Mouse (Mus musculus) gastrocnemius, postnatal 25 days (tissue): ENCODE data around the gene 4833439L19Rik. TPM values are rescaled to one million over a fixed set of nuclear protein-coding genes. Genes with fewer than 3 reads are reported as not detected.

Source experiments
- DNase-seq: peaks from one replicate; pipeline ENCODE4 v3.0.0; 2022
- microRNA-seq, 2 experiments: library from miRNA; unstranded; fragments of <30 nt; microRNA quantifications; one replicate each; pipeline ENCODE4 v1.2.0; 2021; ENCODE audit warnings: borderline replicate concordance in 2 of 2
- total RNA-seq, 2 experiments: library from RNA; stranded (reverse); gene quantifications; 1 replicate in 1 of 2; 2 replicates in 1 of 2; pipeline ENCODE4 v1.2.3; 2021

4833439L19Rik gene
- total RNA-seq, 2 experiments from 2014 or later: 145 to 160 TPM

DNA sequence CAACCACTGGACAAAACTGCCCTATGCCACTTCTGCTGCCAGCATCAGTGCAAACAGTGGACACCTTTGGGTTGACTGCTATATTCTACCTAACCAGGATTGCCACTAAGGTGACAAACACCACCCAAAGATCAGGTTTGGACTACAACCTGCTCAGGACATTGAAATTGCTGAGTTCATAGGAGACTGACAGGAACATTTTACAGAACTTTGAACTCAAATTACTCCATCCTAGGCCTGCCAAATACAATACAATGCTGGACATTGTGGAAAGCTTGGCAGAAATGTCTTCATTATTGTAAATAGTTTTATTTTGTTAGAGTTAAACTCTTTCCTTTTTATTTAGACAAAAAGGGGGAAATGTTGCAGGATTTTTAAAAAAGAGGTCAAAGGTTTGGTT lies 44.1 kb downstream of the 4833439L19Rik start:
- DNase-seq: no peak

DNA sequence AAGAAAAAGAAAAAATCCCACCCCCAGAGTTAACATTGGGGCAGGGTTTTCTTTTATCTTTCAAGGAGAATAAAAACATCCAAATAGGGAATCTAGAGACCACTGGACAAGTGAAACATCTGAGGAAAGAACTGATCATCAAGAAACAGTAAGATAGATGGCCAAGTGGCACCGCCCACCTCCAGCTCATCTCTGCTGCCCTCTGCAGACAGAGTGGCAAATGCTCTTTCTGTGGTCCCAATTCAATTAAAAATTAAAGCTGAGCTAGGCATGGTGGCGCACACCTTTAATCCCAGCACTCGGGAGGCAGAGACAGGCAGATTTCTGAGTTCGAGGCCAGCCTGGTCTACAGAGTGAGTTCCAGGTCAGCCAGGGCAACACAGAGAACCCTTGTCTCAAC lies 45.0 kb downstream of the 4833439L19Rik start:
- DNase-seq: no peak

DNA sequence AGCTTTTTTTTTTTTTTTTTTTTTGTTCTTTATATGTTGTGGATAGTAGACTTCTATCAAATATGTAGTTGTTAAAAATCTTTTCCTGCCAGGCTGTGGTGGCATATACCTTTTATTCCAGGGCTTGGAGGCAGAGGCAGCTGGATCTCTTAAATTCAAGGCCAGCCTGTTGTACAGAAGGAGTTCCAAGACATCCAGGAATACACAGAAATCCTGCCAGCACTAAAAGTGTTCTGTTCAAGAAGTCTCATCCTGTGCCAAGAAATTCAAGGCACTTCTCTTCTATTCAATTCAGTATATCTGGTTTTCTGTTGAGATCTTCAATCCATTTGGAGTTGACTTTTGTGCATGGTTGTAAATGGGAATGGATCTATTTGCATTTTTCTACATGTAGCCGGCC lies 59.3 kb downstream of the 4833439L19Rik start:
- no peak for DNase-seq

DNA sequence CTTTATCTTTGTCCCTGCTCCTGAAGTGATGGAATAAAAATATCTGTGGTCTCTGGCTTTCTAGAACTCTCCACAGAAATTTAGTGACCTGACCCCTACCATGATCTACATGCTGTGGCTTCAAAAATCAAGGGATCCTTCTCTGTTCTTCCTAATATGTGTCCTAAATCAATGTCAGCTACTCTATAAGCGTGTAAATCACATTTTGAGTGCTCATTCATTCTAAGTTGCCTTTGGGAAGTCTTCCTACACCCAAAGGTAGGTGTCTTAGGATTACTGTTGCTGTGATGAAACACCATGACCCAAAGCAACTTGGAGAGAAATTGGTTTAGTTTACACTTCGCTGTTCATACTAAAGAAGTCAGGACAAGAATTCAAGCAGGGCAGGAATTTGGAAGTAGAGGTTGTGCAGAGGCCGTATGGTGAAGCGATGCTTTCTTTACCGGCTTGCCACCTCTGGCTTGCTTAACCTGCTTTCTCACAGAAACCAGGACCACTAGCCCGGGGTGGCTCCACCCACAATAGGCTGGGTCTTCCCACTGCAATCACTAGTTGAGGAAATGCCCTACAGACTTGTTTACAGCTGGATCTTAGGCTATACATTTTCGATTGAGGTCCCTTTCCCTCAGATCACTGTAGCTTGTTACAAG lies 60.5 kb downstream of the 4833439L19Rik start:
- DNase-seq: no peak

DNA sequence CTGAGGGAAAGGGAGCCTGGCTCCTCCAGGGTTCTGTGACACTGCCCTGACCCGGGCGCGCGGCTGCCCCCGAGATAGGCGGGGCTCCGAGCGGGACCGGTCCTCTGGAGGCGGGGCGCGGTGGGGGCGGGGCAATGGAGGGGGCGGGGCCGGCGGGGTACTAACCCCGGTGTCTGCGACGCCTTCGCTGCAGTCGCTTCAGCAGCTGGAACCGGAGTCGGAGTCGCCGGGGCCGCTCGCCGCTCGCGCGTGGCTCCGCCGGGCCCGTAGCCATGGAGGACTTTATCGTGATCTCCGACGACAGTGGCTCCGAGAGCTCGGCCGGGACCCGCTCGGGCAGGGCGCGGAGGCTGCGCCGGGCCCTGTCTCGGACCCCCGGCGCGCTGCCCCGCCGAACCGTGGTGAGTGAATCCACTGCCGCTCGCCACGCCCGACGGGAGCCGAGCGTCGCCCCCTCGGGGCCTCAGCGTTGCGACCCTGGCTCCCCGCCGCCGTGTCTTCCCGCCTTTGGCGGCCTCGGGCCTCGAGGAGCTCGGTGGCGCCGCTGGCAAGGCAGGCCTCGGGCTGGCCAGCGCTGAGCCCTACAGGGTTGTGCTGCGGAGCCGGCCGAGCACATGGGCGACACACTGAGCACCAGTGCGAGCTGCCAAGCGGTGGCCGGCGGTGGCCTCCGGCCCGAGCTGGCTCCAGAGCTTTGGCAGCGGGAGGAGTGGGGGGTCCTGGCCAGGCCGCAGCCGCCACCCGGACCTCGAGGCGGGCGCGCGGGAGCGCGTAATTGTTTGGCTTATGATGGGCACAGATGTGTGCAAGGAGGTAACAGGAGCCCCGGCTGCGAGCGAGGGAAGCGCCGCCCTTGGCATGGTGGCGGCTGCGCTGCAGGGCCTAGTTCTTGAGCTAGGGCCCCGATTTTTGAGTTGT lies 61.4 kb downstream of the 4833439L19Rik start, which contains the start of gene Simc1:
Gene Simc1, plus strand, starts transcription at position 176 of the 918 bp plus-strand sequence.
- peak; percentile 78 for DNase-seq

DNA sequence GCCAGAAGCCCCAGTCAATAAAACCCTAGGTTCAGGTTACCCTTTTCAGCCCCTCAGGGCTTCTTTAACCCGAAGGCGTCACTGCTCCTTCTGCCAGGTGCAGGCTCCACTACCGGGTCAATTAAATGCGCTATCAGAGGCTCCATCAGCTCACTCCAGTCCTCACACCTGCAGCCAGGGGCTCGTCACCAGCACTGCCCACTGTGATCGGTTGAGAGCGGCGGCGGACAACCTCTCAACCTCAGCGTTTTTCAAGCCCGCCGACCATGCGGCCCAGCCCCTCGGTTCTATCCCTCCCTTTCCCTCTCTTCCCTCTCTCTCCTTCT lies 62.0 kb downstream of the 4833439L19Rik start:
- no peak for DNase-seq

DNA sequence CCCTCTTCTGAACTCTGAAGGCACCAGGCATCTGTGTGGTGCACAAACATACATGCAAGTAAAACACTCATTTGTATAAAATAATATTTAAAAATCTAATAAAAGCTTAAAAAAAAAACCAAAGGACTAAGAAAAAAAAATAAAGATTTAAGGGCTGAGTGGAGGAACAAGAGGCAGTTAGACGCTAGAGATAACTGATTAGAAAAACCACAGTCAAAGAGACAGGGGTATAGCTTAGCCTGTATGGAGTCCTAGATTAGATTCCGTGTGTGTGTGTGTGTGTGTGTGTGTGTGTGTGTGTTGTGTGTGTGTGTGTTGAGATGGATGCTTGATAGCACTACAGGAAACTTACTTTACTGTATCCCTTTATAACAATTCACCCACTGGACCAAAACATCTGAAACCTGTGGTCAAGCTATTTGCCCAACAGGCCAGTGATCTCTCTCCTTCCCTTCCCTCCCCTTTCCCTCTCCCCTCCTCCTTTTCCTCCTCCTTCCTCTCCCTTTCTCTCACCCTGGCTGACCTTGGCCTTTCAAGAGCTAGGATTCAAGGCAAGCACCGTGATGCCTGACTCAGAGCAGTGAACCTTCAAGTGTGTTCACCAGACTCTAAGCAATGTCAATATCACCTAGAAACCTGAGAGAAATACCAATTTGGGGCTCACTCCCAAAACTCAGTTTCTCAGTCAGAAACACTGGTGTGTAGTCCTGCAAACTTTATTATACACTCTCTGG lies 63.1 kb downstream of the 4833439L19Rik start:
- DNase-seq: no peak

DNA sequence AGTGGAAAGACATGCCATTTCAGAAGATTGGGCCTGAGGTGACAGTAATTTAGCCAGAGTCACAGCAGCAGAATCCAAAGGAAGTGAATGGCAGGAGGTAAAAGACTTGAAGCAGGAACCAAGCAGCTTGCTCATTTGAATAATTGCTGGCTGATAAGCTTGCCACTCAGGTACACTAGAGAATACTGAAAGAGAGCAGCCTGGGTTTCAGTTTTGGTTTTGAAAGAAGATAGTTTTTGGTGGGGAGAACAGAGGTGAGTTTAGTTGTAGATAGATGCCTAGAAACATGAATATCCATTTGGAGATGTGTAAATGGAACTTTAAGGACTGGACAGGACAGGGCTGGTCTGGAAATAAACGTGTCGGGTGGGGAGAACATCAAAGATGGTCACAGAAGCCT lies 63.9 kb downstream of the 4833439L19Rik start:
- DNase-seq: no peak

Small RNAs within 50 kb of the gene (microRNA-seq; reads per million reads assigned to microRNA genes)
- 0 reads per million in 2 experiments for gene Gm24195

Other genes with a start within 250 kb of the 4833439L19Rik start
- 1 to 10 TPM; 1.3 to 1.7 TPM for gene Cplx2, start 194.1 kb downstream of the 4833439L19Rik start, total RNA-seq
- gene Thoc3, start 96.6 kb downstream of the 4833439L19Rik start, total RNA-seq: 10 to 100 TPM; 11.3 to 13.8 TPM
- 1 to 10 TPM; 1.7 TPM for gene Simc1, start 61.7 kb downstream of the 4833439L19Rik start, total RNA-seq
- gene Arl10, start 9.6 kb upstream of the 4833439L19Rik start, total RNA-seq: 1 to 10 TPM; 2.3 to 3.2 TPM
- gene Nop16, start 24.7 kb upstream of the 4833439L19Rik start, total RNA-seq: 10 to 100 TPM; 16.5 to 17.4 TPM
- gene Higd2a, start 24.8 kb upstream of the 4833439L19Rik start, total RNA-seq: 100 to 1,000 TPM; 144 to 150 TPM
- 100 to 1,000 TPM; 117 to 135 TPM for gene Cltb, start 45.9 kb upstream of the 4833439L19Rik start, total RNA-seq
- gene Faf2, start 56.3 kb upstream of the 4833439L19Rik start, total RNA-seq: 10 to 100 TPM; 14.1 to 15.4 TPM
- 10 to 100 TPM; 24.8 to 30.6 TPM for gene Rnf44, start 128.5 kb upstream of the 4833439L19Rik start, total RNA-seq
- not detected for gene Cdhr2, start 136.0 kb upstream of the 4833439L19Rik start, total RNA-seq
- gene Gprin1, start 184.4 kb upstream of the 4833439L19Rik start, total RNA-seq: not detected
- not detected for gene Sncb, start 201.2 kb upstream of the 4833439L19Rik start, total RNA-seq
- gene Eif4e1b, start 218.6 kb upstream of the 4833439L19Rik start, total RNA-seq: not detected
- gene Tspan17, start 223.9 kb upstream of the 4833439L19Rik start, total RNA-seq: 10 to 100 TPM; 14.2 to 18.0 TPM